Mouse (Mus musculus) midbrain, embryonic 12.5 days (tissue): ENCODE measurements around the gene Slc1a7. TPM values are rescaled to one million over a fixed set of nuclear protein-coding genes. Genes with fewer than 3 reads are reported as not detected.

Experiments used
- ATAC-seq: fragments of 200-750 bp; cut with Nextera tagmentation; 2 replicates; pipeline ENCODE4 v1.8.0; 2017; ENCODE audit warnings: low read depth, moderate TSS enrichment, moderate library complexity; ENCODE audit not compliant: low FRiP score
- H3K27ac ChIP-seq: fragments of 300-500 bp; sonication (generic); replicated peaks from 2 replicates; pipeline ENCODE4 v1.5.1; 2016; ENCODE audit warnings: mild to moderate bottlenecking
- H3K27me3 ChIP-seq: fragments of 300-500 bp; sonication (generic); 2 replicates; pipeline ENCODE4 v1.6.1; 2016; ENCODE audit warnings: mild to moderate bottlenecking
- H3K36me3 ChIP-seq: fragments of 300-500 bp; sonication (generic); 2 replicates; pipeline ENCODE4 v1.6.1; 2016
- H3K4me1 ChIP-seq: fragments of 300-500 bp; sonication (generic); 2 replicates; pipeline ENCODE4 v1.6.1; 2016
- H3K4me2 ChIP-seq: fragments of 300-500 bp; sonication (generic); replicated peaks from 2 replicates; pipeline ENCODE4 v1.6.1; 2016; ENCODE audit warnings: mild to moderate bottlenecking, moderate library complexity
- H3K4me3 ChIP-seq: fragments of 300-500 bp; sonication (generic); 2 replicates; pipeline ENCODE4 v1.5.1; 2016; ENCODE audit warnings: mild to moderate bottlenecking
- H3K9ac ChIP-seq: fragments of 300-500 bp; sonication (generic); replicated peaks from 2 replicates; pipeline ENCODE4 v1.6.1; 2016; ENCODE audit warnings: mild to moderate bottlenecking, moderate library complexity
- H3K9me3 ChIP-seq: fragments of 300-500 bp; sonication (generic); 2 replicates; pipeline ENCODE4 v1.6.1; 2016; ENCODE audit warnings: mild to moderate bottlenecking
- whole genome bisulfite sequencing: fragments of 180-500 bp; shearing (Covaris S2); methylation state at CpG from one replicate; pipeline ENCODE4 v1.1.7; 2016; 5-methylcytosine and 5-hydroxymethylcytosine counted together
- polyA plus RNA-seq: library from polyadenylated mRNA; unstranded; fragments of >200 nt; fragmentation: Nextera tagmentation; extraction: Ambion mirVana; gene quantifications from 2 replicates; pipeline ENCODE4 v1.2.1, GENCODE M21; 2016

The Slc1a7 gene
- polyA plus RNA-seq, 1 experiment from 2014 or later: not detected

- Histone ChIP-seq H3K4me2 (no peak overlapping the region), H3K4me1 (peaks cover 11% of the 10 kb centered on the region)
- WGBS: 54% methylated on average over 10 of the region's 10 CpGs
Observed at GRCm38 (mm10) chr4:108018241-108018923, 50.2 kb downstream of the Slc1a7 start.

GRCm38 (mm10) chr4:108018961-108019921 lies 51.1 kb downstream of the Slc1a7 start:
- no peaks in the 10 kb centered on the region for H3K9me3 ChIP-seq
- H3K4me2 ChIP-seq: no peak overlapping the region
- 56% methylated on average over 13 of the region's 14 CpGs for WGBS
- H3K4me1 ChIP-seq: peaks cover 11% of the 10 kb centered on the region
- H3K27me3 ChIP-seq: peaks cover 7% of the 10 kb centered on the region
- H3K27ac ChIP-seq: no peak overlapping the region
- no peaks in the 10 kb centered on the region for H3K36me3 ChIP-seq
- 0 out of 2 replicates have a peak, but pooled peaks have one; percentile 23 for ATAC-seq
- no peak overlapping the region for H3K4me3 ChIP-seq
- 0 out of 2 replicates have a peak overlapping the region, but pooled peaks have one; percentile 20 for H3K9ac ChIP-seq

More at GRCm38 (mm10) chr4:108018241-108018923, 50.2 kb downstream of the Slc1a7 start:
- Histone ChIP-seq H3K36me3 (no peaks in the 10 kb centered on the region), H3K9ac (0 out of 2 replicates have a peak overlapping the region, but pooled peaks have one; percentile 20), H3K27ac (no peak overlapping the region), H3K9me3 (no peaks in the 10 kb centered on the region), H3K4me3 (no peak overlapping the region), H3K27me3 (peaks cover 7% of the 10 kb centered on the region)
- no peak for ATAC-seq

- H3K9me3 ChIP-seq: no peaks in the 10 kb centered on the region
- no peak for ATAC-seq
- H3K27me3 ChIP-seq: peaks cover 7% of the 10 kb centered on the region
- no peaks in the 10 kb centered on the region for H3K36me3 ChIP-seq
- H3K27ac ChIP-seq: no peak overlapping the region
- no peak overlapping the region for H3K9ac ChIP-seq
- H3K4me1 ChIP-seq: peaks cover 12% of the 10 kb centered on the region
- no peak overlapping the region for H3K4me2 ChIP-seq
- H3K4me3 ChIP-seq: no peak overlapping the region
- WGBS: 80% methylated on average over 6 of the region's 6 CpGs
Observed at GRCm38 (mm10) chr4:108020178-108020577, 52.0 kb downstream of the Slc1a7 start.

- Histone ChIP-seq H3K27me3 (peaks cover 12% of the 10 kb centered on the region), H3K9me3 (no peaks in the 10 kb centered on the region), H3K9ac (no peak overlapping the region), H3K27ac (no peak overlapping the region), H3K4me3 (no peak overlapping the region), H3K4me1 (peaks cover 16% of the 10 kb centered on the region), H3K36me3 (no peaks in the 10 kb centered on the region), H3K4me2 (no peak overlapping the region)
- ATAC-seq: no peak
- 87% methylated on average over 4 of the region's 4 CpGs for WGBS
Observed at GRCm38 (mm10) chr4:108023186-108023585, 55.1 kb downstream of the Slc1a7 start.

GRCm38 (mm10) chr4:108024641-108025040 lies 56.5 kb downstream of the Slc1a7 start:
- Histone ChIP-seq H3K9ac (no peak overlapping the region), H3K9me3 (no peaks in the 10 kb centered on the region), H3K4me1 (0 out of 2 replicates have a peak, but pooled peaks cover 5% of the 10 kb centered on the region), H3K4me3 (no peak overlapping the region), H3K4me2 (no peak overlapping the region), H3K36me3 (no peaks in the 10 kb centered on the region), H3K27ac (no peak overlapping the region), H3K27me3 (peaks cover 19% of the 10 kb centered on the region)
- 65% methylated on average over 5 of the region's 5 CpGs for WGBS
- no peak for ATAC-seq

- 3% methylated on average over 10 of the region's 10 CpGs for WGBS
- H3K36me3 ChIP-seq: no peaks in the 10 kb centered on the region
- 0 out of 2 replicates have a peak, but pooled peaks cover 5% of the 10 kb centered on the region for H3K4me1 ChIP-seq
- peak overlapping the region; percentile 2; the same call in 1 of the 2 replicates for H3K4me2 ChIP-seq
- ATAC-seq: no peak
- no peaks in the 10 kb centered on the region for H3K9me3 ChIP-seq
- H3K9ac ChIP-seq: no peak overlapping the region
- no peak overlapping the region for H3K27ac ChIP-seq
- peaks cover 25% of the 10 kb centered on the region for H3K27me3 ChIP-seq
- H3K4me3 ChIP-seq: no peak overlapping the region
Observed at GRCm38 (mm10) chr4:108025269-108025668, 57.1 kb downstream of the Slc1a7 start.

- no peak overlapping the region for H3K4me2 ChIP-seq
- H3K36me3 ChIP-seq: no peaks in the 10 kb centered on the region
- ATAC-seq: no peak
- no peak overlapping the region for H3K27ac ChIP-seq
- WGBS: 32% methylated on average over 3 of the region's 3 CpGs
- H3K9ac ChIP-seq: no peak overlapping the region
- peaks cover 12% of the 10 kb centered on the region for H3K4me1 ChIP-seq
- H3K9me3 ChIP-seq: no peaks in the 10 kb centered on the region
- no peak overlapping the region for H3K4me3 ChIP-seq
- H3K27me3 ChIP-seq: peaks cover 34% of the 10 kb centered on the region
Observed at GRCm38 (mm10) chr4:108026193-108026592, 58.1 kb downstream of the Slc1a7 start.

GRCm38 (mm10) chr4:108030888-108031501 lies 62.9 kb downstream of the Slc1a7 start:
- no peak for ATAC-seq
- peaks cover 56% of the 10 kb centered on the region for H3K27me3 ChIP-seq
- WGBS: 2% methylated on average over 21 of the region's 22 CpGs

GRCm38 (mm10) chr4:108031502-108032351 lies 63.6 kb downstream of the Slc1a7 start:
- ATAC-seq: 0 out of 2 replicates have a peak, but pooled peaks have one; percentile 49
- WGBS: under 1% methylated on average over 52 of the region's 86 CpGs
- H3K27ac ChIP-seq: no peak overlapping the region

More at GRCm38 (mm10) chr4:108030888-108031501, 62.9 kb downstream of the Slc1a7 start:
- peak overlapping the region; percentile 98 for H3K4me2 ChIP-seq
- no peak overlapping the region for H3K9ac ChIP-seq
- H3K4me3 ChIP-seq: peak overlapping the region; percentile 58
- no peaks in the 10 kb centered on the region for H3K36me3 ChIP-seq
- no peaks in the 10 kb centered on the region for H3K9me3 ChIP-seq
- no peak overlapping the region for H3K27ac ChIP-seq
- peaks cover 12% of the 10 kb centered on the region for H3K4me1 ChIP-seq

GRCm38 (mm10) chr4:108032352-108032849 lies 64.3 kb downstream of the Slc1a7 start:
- no peak for ATAC-seq
- 40% methylated on average over 11 of the region's 11 CpGs for WGBS
- Histone ChIP-seq H3K4me3 (peak overlapping the region; percentile 58), H3K4me1 (peaks cover 12% of the 10 kb centered on the region), H3K9ac (0 out of 2 replicates have a peak overlapping the region, but pooled peaks have one; percentile 56), H3K27ac (no peak overlapping the region), H3K4me2 (peak overlapping the region; percentile 98), H3K36me3 (no peaks in the 10 kb centered on the region), H3K27me3 (peaks cover 51% of the 10 kb centered on the region), H3K9me3 (no peaks in the 10 kb centered on the region)

More at GRCm38 (mm10) chr4:108031502-108032351, 63.6 kb downstream of the Slc1a7 start:
- H3K4me3 ChIP-seq: peak overlapping the region; percentile 58
- H3K4me1 ChIP-seq: peaks cover 12% of the 10 kb centered on the region
- peaks cover 56% of the 10 kb centered on the region for H3K27me3 ChIP-seq
- no peaks in the 10 kb centered on the region for H3K36me3 ChIP-seq
- peak overlapping the region; percentile 56 for H3K9ac ChIP-seq
- H3K9me3 ChIP-seq: no peaks in the 10 kb centered on the region
- peak overlapping the region; percentile 98 for H3K4me2 ChIP-seq
